Mouse (Mus musculus) heart, adult 2 months (tissue): ENCODE results near the gene Ralbp1.

Experiments used
- CTCF ChIP-seq: fragments of 200-600 bp; IDR thresholded peaks from 2 replicates; pipeline ENCODE4 v1.8.1; 2022; ENCODE audit warnings: antibody characterized with exemption, mild to moderate bottlenecking, moderate library complexity
- EP300 ChIP-seq: fragments of 200-500 bp; IDR thresholded peaks from 2 replicates; pipeline ENCODE4 v1.6.1; 2011; ENCODE audit warnings: low read depth, low read length, control low read depth; ENCODE audit not compliant: insufficient read depth
- POLR2A ChIP-seq: fragments of 200-500 bp; IDR thresholded peaks from 2 replicates; pipeline ENCODE4 v1.6.1; 2011; ENCODE audit warnings: mild to moderate bottlenecking, low read depth, low read length, control low read depth; ENCODE audit not compliant: insufficient read depth

DNA sequence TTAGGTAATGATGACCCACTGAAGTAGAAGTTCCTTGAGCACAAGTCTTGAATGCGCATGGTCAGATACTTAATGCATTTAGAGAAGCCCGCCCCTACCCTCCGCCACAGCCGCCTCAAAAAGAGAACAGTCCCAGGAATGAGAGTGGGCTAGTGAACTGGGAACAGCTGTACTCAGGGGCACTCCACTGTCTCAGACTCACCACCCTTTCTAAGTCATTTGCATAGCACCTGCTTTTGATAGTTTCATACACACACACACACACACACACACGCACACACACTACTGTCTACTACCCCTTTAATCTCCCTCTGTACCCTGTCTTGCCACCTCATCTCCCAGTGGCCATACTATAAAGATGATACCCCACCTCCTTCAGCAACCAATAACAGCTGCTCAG is 57.7 kb downstream of the Ralbp1 start:
- TF ChIP-seq CTCF (no peak), POLR2A (no peak), EP300 (no peak)
